Mouse (Mus musculus) liver, embryonic 14.5 days (tissue): Measurements from ENCODE around the gene Mlx. TPM values are rescaled to one million over a fixed set of nuclear protein-coding genes. Genes with fewer than 3 reads are reported as not detected.

ENCODE experiments used
- ATAC-seq: fragments of 200-750 bp; cut with Nextera tagmentation; 2 replicates; pipeline ENCODE4 v1.8.0; 2017; ENCODE audit warnings: moderate number of reproducible peaks, mild to moderate bottlenecking, moderate library complexity; ENCODE audit not compliant: insufficient read depth
- DNase-seq, 3 experiments: peaks; one replicate each; pipeline ENCODE4 v3.0.0-alpha.2; 2012 to 2013; ENCODE audit warnings: low read depth in 3 of 3, low spot score in 3 of 3
- H3K27ac ChIP-seq: fragments of 300-500 bp; sonication (generic); 2 replicates; pipeline ENCODE4 v1.5.1; 2014; ENCODE audit warnings: moderate library complexity, mild to moderate bottlenecking, control low read depth, inconsistent platforms
- H3K27me3 ChIP-seq: fragments of 300-500 bp; sonication (generic); 2 replicates; pipeline ENCODE4 v1.6.1; 2014; ENCODE audit warnings: mild to moderate bottlenecking, low read length, moderate library complexity; ENCODE audit not compliant: control insufficient read depth, insufficient read depth
- H3K36me3 ChIP-seq: fragments of 300-500 bp; sonication (generic); replicated peaks from 2 replicates; pipeline ENCODE4 v1.6.1; 2014; ENCODE audit warnings: low read depth; ENCODE audit not compliant: control insufficient read depth, insufficient read depth
- H3K4me1 ChIP-seq, 2 experiments: fragments of 200-500 bp in 1 of 2; fragments of 300-500 bp in 1 of 2; sonication (generic) in 1 of 2; replicated peaks; 2 replicates each; pipeline ENCODE4 v1.6.1; 2012 to 2014; ENCODE audit warnings: antibody characterized with exemption in 1 of 2, inconsistent platforms in 1 of 2, low read length in 1 of 2; ENCODE audit not compliant: control insufficient read depth in 2 of 2, insufficient read depth in 2 of 2
- H3K4me2 ChIP-seq: fragments of 300-500 bp; sonication (generic); 2 replicates; pipeline ENCODE4 v1.6.1; 2014; ENCODE audit warnings: low read depth, mild to moderate bottlenecking, control low read depth, moderate library complexity
- H3K4me3 ChIP-seq, 2 experiments: fragments of 200-500 bp in 1 of 2; fragments of 300-500 bp in 1 of 2; sonication (generic) in 1 of 2; 2 replicates each; pipeline ENCODE4 v1.5.1; 2012 to 2014; ENCODE audit warnings: low read depth in 2 of 2, low read length in 2 of 2, mild to moderate bottlenecking in 2 of 2, control low read depth in 1 of 2, inconsistent platforms in 1 of 2, moderate library complexity in 1 of 2; ENCODE audit not compliant: insufficient read depth in 1 of 2
- H3K9ac ChIP-seq: fragments of 300-500 bp; sonication (generic); replicated peaks from 2 replicates; pipeline ENCODE4 v1.6.1; 2014; ENCODE audit warnings: mild to moderate bottlenecking, control low read depth, moderate library complexity
- H3K9me3 ChIP-seq: fragments of 300-500 bp; sonication (generic); 2 replicates; pipeline ENCODE4 v1.6.1; 2016; ENCODE audit warnings: low read length, mixed read lengths; ENCODE audit not compliant: control insufficient read depth
- CTCF ChIP-seq: IDR thresholded peaks from 2 replicates; pipeline ENCODE4 v1.5.1; 2016; ENCODE audit warnings: antibody characterized with exemption, low read depth, control low read depth
- EP300 ChIP-seq: IDR thresholded peaks from 2 replicates; pipeline ENCODE4 v1.6.1; 2016; ENCODE audit warnings: antibody characterized with exemption, low read depth
- WGBS: fragments of 180-500 bp; shearing (Covaris S2); extraction: QIAGEN DNeasy Blood & Tissue Kit; methylation state at CpG from one replicate; pipeline ENCODE4 v1.1.7; 2014; ENCODE audit not compliant: insufficient replicate concordance; 5-methylcytosine and 5-hydroxymethylcytosine counted together
- polyA plus RNA-seq, 2 experiments: library from polyadenylated mRNA; depleted of rRNA in 1 of 2; stranded (reverse) in 1 of 2; unstranded in 1 of 2; fragments of >200 nt; fragmentation: Nextera tagmentation in 1 of 2; extraction: Ambion mirVana in 1 of 2; gene quantifications; 2 replicates each; pipeline versions ENCODE4 v1.2.1 to v1.2.3; 2012 to 2014

The Mlx gene
- polyA plus RNA-seq, 2 experiments, result 16.8 to 26.8 TPM

DNA sequence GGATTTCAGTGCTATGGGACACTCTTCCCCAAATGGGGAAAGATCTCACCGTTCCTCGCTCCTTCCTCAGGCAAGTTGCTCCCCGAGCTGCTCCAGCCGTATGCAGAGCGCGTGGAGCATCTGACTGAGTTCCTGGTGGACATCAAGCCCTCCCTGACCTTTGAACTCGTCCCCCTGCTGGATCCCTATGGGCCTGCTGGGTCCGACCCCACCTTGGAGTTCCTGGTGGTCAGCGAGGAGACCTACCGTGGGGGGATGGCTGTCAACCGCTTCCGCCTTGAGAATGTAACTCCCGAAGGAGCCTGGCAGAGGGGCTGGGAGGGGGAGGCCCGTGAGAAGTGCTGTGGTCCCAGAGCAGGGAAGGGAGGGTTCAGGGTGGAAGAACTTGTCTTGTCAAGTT lies 2.8 kb upstream of the Mlx start:
- Histone ChIP-seq H3K4me2 (no peak overlapping the region), H3K9ac (no peak overlapping the region), H3K27ac (no peak overlapping the region), H3K27me3 (peaks cover 24% of the 10 kb centered on the region), H3K36me3 (peaks cover 5% of the 10 kb centered on the region), H3K4me3 (no peak overlapping the region), H3K9me3 (no peaks in the 10 kb centered on the region), H3K4me1 (peaks cover 23 to 32% of the 10 kb centered on the region in 2 experiments)
- DNase-seq (no peak), ATAC-seq (no peak)
- TF ChIP-seq CTCF (no peak), EP300 (no peak)
- 82% methylated on average over 14 of the region's 14 CpGs for WGBS

DNA sequence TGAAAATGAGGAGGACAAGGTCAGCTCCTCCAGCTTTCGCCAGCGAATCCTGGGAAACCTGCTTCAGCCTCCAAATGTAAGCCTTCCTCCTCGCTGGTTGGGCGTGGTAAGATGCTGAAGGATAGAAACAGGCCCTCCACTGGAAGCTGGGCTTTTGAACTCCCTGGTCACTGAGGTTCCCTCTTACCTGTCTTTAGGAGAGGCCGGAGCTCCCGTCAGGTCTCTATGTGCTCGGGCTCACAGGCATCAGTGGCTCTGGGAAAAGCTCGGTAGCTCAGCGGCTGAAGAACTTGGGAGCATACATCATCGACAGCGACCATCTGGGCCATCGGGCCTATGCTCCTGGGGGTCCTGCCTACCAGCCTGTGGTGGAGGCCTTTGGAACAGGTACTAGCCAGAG lies 2.3 kb upstream of the Mlx start:
- Histone ChIP-seq H3K36me3 (peaks cover 11% of the 10 kb centered on the region), H3K4me2 (no peak overlapping the region), H3K4me1 (peaks cover 23 to 32% of the 10 kb centered on the region in 2 experiments), H3K27me3 (peaks cover 19% of the 10 kb centered on the region), H3K9me3 (no peaks in the 10 kb centered on the region), H3K4me3 (no peak overlapping the region), H3K9ac (no peak overlapping the region), H3K27ac (no peak overlapping the region)
- TF ChIP-seq CTCF, result no peak
- TF ChIP-seq EP300, result no peak
- ATAC-seq, result no peak
- 85% methylated on average over 12 of the region's 12 CpGs for WGBS
- DNase-seq, result no peak

DNA sequence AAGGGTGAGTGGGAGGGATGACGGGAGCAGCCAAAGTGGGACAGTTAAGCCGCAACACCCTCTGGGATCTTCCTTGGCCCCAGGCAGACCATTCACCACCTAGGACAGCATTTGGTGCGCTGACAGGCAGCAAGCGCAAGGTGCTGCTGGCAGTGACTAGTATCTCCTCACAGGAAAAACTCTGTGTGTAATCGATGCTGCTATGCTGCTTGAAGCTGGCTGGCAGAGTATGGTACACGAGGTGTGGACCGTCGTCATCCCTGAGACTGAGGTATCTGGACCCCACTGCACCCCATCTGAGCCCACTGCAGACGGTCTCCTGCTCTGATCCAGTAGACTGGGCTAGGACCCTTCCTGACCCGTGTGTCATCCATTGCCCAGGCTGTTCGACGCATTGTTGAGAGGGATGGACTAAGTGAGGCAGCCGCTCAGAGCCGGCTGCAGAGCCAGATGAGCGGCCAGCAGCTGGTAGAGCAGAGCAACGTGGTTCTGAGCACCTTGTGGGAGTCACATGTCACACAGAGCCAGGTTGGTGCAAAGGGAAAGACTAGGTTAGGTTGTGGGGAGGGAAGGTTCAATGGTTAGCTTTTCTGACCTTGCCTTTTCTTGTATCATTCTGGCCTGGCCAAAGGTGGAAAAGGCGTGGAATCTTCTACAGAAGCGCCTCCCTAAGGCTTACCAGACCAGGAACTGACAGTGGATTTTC lies 1.3 kb upstream of the Mlx start:
- Histone ChIP-seq H3K9me3 (no peaks in the 10 kb centered on the region), H3K9ac (no peak overlapping the region), H3K27ac (no peak overlapping the region), H3K4me3 (no peak overlapping the region), H3K36me3 (peaks cover 19% of the 10 kb centered on the region), H3K27me3 (peaks cover 9% of the 10 kb centered on the region), H3K4me1 (peaks cover 23 to 32% of the 10 kb centered on the region in 2 experiments), H3K4me2 (peak overlapping the region; percentile 96)
- DNase-seq, result no peak
- 86% methylated on average over 18 of the region's 18 CpGs for WGBS
- TF ChIP-seq CTCF, result no peak
- no peak for TF ChIP-seq EP300
- ATAC-seq, result no peak

DNA sequence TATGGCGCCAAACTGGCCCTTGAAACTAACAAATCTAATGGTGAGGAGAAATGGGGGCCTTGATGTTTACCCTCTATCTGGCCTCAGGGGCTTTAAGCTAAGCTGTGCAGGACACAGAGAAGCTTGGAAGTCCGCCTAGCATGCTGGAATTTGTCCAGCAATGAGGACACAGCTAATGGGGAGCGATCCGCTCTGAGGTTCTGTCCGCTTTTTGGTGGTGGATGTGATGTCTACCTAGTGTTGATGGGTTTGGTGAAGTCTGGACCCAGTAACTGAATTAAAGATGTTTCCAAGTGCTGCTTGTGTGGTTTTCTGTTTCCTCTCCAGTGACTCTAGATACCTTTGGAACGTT lies 778 bp upstream of the Mlx start:
- Histone ChIP-seq H3K36me3 (peaks cover 23% of the 10 kb centered on the region), H3K9me3 (no peaks in the 10 kb centered on the region), H3K4me1 (peaks cover 23 to 30% of the 10 kb centered on the region in 2 experiments), H3K27me3 (peaks cover 4% of the 10 kb centered on the region), H3K9ac (peak overlapping the region; percentile 94), H3K4me2 (peak overlapping the region; percentile 96), H3K4me3 (peak overlapping the region in 1 of 2 experiments; percentile 82; a peak in 3 of 4 replicates), H3K27ac (peak overlapping the region; percentile 64)
- TF ChIP-seq CTCF (no peak), EP300 (no peak)
- ATAC-seq (no peak), DNase-seq (no peak)
- 78% methylated on average over 6 of the region's 6 CpGs for WGBS

DNA sequence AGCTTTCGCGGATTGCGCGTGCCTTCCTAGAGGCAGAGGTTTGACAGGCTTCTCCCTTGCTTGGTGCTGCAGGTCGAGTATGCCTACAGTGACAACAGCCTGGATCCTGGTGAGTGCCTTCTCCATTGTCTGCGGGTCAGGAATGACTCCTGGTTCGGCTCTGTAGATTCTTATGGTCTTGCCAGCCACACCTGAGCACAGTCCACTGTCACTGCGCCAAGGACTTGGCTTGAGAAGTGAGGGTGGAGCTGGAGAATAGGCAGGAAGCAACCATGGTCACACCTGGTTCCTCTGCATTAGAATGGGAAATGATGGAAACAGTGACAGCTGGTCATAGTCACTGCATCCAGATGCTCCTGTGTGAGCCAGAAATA lies 592 bp downstream of the Mlx start:
- peak overlapping the region; percentile 61 for H3K27ac ChIP-seq
- H3K4me1 ChIP-seq, result peaks cover 14 to 22% of the 10 kb centered on the region in 2 experiments
- DNase-seq (no peak), ATAC-seq (no peak)
- 10% methylated on average over 8 of the region's 8 CpGs for WGBS
- peak overlapping the region; percentile 96 for H3K4me2 ChIP-seq
- peak overlapping the region; percentile 66 to 82 for H3K4me3 ChIP-seq
- H3K9me3 ChIP-seq, result no peaks in the 10 kb centered on the region
- peaks cover 33% of the 10 kb centered on the region for H3K36me3 ChIP-seq
- peak overlapping the region; percentile 94 for H3K9ac ChIP-seq
- H3K27me3 ChIP-seq, result no peaks in the 10 kb centered on the region
- TF ChIP-seq CTCF, result no peak
- no peak for TF ChIP-seq EP300
